Mouse (Mus musculus) mature B cell (primary cell): ENCODE results near the gene Fcna.

Source experiments
- in situ Hi-C: fragments of 300-500 bp; cut with MboI; formaldehyde crosslinking; loops from 2 replicates; pipeline ENCODE4 v1.14.3; 2019

The Fcna gene

GRCm38 (mm10) chr2:25608671-25609070 lies 19.2 kb downstream of the Fcna start:
- in situ Hi-C loops, result no loop called here

DNA sequence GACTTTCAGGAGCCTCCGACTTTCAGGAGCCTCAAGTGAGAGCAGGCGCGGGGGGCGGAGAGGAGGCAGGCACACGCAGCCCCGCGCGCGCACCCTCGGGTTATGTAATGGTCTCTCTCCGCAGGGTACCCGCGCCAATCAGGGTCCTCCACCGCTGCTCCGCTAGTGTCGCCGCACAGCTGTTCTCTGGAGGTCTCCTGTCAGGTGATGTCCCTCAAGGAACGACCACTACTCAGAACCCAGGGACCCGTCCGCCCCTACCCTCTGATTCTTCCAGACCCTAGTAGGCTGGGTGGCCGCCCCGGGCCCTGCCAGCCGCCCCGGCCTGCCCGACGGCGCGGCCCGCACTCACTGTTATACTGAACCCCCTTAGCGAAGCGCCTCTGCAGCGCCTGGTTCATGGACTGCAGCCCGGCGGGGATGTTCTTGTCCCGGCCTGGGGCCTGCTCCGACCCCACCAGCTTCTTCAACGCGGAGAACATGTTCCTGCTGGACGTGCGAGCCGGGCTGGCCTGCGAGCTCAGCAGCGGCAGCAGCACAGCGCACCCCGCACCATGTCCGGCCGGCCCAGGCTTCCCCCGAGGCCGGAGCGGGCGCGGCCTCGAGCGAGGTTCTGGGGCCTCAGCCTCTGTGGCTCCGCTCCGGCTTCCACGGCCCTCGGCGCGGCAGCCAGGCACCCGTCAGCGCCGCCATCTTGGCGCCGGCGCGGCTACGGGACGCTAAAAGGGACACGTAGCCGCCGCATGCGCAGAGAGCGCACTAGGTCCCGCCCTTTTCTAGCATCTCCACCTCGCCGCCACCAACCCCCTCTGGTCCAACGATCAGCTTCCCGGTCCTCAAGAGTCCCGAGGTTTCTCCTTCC lies 19.8 kb downstream of the Fcna start, which contains the start of gene Rabl6:
Gene Rabl6 (minus strand): TSS at position 761 of the 862 bp plus-strand sequence.
- in situ Hi-C loops, result no loop called here

- in situ Hi-C loops, result no loop called here
Measured at GRCm38 (mm10) chr2:25602526-25602925, 25.3 kb downstream of the Fcna start.

- in situ Hi-C loops, result no loop called here
Measured at GRCm38 (mm10) chr2:25600037-25600436, 27.8 kb downstream of the Fcna start.

DNA sequence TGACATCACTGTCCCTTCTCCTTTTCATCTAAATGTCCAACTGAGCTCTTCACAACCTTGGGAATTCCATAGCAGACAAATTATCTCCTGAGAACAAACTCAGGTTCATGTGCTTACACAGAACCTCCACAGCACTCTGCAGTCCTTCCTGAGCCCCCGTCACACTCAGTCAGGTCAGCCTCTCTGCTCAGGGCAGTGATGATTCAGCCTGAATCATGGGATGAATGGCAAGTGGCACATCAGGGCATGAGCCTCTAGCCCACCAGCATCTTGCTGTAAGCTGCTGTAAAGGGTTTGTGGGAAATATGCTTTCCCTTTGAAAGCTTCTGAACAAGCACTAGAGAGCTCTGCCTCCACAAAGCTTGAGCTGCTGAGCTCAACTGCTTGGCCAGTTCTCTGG lies 29.1 kb downstream of the Fcna start:
- in situ Hi-C loops, result no loop called here

DNA sequence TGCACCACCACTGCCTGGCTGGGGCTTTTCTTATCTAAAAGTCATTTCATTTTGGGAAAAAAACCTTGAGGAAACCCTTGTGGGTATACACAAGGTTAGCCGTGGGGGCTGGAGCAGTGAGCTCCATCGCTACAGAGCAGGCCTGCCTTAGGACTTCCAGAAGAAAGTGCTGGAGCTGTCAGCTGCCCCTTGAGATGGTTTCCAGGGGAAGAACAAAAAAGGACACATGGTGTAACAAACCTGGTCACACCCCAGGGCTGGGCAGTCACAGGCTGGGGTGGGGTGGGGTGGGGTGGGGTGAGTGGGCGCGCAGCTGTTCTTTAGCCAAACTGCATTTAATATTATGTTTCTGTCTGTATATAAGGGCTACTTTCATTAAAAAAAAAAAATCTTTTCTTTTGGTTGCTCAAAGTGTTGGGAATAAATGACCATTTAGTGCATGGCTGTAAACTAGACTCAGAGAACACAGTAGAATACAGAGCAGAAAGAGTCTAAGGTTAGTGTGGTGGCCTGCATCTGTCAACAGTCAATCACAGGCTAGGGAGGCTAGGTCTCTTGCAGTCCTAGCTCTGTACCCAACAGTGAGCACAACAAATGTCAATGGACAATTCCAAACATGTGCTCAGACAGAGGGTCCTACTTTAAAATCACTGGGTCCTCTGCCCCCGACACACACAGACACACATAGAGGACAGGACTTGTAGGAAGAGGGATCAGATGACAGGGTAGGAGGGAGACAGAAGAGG lies 30.9 kb downstream of the Fcna start:
- in situ Hi-C loops, result no loop called here

- in situ Hi-C loops, result no loop called here
Measured at GRCm38 (mm10) chr2:25591863-25592262, 36.0 kb downstream of the Fcna start.

DNA sequence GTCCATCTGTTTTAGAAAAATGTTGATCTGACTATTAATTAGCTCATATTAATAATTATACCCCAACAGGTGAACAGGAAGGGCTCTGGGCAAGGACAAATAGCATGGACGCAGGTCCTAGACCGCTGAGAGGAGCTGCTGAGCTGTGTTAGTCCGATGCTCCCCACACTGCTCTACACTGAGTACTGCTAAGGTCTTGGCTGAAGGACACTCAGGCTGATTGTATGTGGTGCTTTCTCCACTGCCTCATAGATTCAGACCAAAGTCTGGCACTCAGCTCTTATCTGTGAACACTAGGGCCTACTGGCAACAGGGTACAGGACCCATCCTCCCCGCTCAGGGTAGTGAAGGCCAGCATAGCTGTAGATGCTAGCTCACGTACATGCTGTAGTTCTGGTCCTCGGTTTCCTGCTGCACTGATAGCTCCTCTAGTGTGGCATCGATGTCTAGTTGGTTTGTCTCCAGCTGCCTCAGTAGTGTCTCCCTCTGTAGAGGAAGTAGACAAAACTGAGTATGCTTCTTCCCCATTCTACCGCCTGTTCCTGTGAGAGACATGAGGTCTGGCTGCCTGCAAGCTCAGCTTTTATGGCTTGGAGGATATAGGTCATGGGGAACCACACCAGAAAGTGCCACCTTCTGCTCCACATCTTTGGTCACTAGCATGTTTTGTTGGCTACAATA lies 39.5 kb downstream of the Fcna start:
- in situ Hi-C loops, result no loop called here

GRCm38 (mm10) chr2:25587290-25587689 lies 40.5 kb downstream of the Fcna start:
- in situ Hi-C loops, result no loop called here

DNA sequence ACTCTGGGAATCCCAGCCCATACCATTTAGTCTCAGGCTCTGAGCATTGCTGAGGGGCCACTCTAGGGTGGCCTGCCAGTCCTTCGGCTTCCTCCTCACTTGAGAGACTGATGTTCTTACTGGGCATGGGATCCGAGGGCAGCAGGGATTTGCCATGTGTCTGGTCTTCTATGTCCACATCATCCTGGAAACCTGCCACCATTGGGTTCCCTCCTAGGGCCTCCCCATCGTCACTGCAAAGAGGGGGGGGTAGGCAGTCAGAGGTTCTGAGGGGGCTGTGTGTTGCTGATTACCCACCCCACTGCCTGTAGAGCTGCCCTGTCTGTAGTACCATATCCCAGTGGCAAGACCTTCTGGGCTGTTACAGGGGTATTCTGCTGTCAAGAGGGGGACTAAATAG lies 42.2 kb downstream of the Fcna start:
- in situ Hi-C loops, result no loop called here

DNA sequence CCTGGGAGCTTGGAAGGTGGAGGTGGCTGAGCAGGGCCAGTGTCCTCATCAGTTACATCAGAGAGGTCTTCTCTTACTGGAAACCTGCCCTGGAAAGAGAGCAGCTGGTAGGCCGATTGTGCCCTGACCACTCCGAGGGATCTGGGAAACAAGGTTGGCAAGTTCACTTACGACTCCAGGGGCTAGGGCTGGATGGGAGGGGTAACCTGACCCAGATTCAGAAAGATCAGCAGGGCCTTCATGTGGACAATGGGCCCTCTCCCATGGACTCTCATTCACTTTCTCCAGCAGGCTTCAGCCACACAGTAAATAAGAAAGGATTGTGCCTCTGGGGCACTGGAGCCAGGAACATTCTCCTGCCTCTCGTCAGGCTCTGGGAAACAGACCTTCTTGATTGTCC lies 43.0 kb downstream of the Fcna start:
- in situ Hi-C loops, result no loop called here

- in situ Hi-C loops, result no loop called here
Measured at GRCm38 (mm10) chr2:25584152-25584551, 43.7 kb downstream of the Fcna start.

DNA sequence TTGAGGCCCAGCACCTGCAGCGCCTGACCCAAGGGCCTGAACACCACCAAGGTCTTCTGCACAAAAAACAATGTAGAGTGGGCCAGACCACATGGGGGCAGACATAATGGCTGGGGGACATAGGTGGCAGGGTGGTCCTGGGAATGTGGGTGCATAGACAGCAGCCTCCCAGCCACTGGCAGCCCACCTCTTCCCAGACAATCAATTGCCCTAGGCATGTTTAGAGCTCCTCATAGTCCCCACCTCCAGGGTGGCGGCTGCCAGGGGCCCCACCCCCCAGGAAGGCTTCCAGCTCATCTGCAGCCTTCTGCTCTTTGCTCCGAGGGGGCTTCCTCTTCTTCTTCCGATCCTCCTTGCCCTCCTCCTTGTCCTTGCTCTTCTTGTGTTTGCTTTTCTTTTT lies 44.3 kb downstream of the Fcna start:
- in situ Hi-C loops, result no loop called here

- in situ Hi-C loops, result no loop called here
Measured at GRCm38 (mm10) chr2:25583120-25583481, 44.7 kb downstream of the Fcna start.

DNA sequence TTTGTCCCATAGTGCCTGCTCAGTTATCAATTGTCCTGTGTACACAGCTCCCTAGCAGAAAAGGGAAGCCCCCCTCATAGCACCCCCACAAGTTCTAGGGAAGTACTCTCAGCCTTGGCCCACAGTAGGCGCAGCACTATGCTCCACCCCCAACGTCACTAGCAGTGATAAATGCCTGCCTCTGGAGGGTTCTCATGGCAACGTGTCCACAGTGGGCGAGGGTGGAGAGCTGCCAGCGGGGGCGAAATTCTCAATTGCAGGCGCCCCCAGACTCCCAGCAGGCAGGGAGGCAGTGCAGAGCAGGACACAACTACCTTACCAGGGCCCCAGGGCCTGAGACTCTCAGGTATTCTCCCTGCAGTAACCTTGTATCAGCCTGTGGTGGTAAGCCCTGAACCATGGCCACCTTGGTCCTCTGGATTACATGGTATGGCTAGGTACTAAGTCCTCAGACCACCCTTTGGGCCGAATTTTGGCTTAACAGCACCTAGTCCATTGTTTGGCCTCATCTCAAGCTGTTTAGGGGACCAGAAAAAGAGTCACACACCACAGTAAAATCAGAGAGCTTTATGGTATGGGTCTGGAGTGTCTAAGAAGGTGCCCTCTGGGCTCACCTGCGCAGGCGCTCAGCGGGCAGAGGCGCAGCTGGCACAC lies 45.2 kb downstream of the Fcna start:
- in situ Hi-C loops, result no loop called here

DNA sequence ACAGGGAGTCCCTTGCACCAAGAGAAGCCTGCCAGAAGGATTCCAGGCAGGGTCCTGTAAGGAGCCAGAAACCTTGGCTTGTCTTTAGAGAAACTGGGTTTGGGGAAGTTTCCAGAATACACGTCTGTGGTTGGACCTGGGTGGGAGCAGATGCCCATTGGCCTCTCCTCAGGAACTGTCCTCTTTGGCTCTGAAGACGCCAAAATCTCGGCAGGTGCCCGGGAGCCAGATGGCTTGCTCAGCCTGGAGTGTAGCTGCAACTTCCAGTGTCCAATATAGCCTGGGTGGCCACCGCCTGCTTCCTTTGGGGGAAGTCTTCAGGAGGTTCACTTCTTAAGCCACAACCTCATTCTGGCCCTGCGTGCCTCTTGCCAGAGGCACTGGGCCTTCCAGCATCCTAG lies 45.9 kb downstream of the Fcna start:
- in situ Hi-C loops, result no loop called here

DNA sequence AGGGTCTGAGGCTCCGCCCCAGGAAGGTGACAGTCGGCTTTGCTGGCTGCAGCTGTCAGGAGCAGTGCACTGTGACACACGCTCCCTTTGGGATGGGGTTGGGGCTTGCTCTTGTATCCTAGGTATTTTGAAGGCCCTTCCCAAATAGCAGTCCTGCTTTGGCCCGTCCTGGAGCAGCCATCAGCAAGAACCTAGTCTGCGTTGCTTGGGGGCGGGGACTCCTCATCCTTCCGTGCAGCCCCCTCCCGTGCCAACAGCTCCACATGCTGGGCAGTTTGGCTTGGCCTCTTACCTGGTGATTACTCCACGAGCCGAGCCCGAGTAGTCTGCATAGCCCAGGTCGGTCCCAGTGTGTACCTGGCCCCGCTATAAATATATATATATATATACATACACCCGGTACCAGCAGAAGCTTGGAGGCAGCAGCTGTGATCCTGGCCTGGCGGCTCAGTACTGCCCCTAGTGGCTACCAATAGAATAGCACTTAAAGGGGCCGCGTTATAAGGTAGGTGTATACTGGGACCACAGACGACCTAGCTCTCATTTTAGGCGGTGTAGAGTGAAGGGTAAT lies 46.5 kb downstream of the Fcna start, which contains the start of gene Ajm1:
Gene Ajm1 (minus strand): TSS at position 464 of the 571 bp plus-strand sequence.
- in situ Hi-C loops, result no loop called here

DNA sequence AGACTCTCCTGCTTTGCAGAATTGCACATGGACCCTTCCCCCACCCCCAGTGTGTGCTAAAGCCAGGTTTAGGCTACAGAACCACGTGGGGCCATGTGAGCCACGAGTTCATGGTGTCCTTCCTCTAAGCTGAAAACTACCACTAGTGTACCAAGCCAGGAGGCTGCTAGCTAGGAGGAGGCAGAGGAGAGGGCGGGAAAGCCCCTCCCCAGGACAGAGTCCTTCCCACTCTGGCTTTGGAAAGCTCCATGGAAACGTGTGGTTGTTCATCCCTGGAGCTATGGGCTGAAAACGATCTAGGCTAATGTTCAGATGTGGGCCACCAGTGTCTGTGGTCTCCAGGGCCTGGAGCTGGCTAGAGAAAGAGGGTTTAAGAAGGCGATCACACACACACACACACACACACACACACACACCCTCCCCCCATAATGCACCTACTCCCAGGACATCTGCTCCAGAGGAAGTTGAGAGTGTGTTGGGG lies 47.2 kb downstream of the Fcna start:
- in situ Hi-C loops, result no loop called here

GRCm38 (mm10) chr2:25579737-25580460 lies 47.9 kb downstream of the Fcna start:
- in situ Hi-C loops, result no loop called here

GRCm38 (mm10) chr2:25578796-25579736 lies 48.8 kb downstream of the Fcna start:
- in situ Hi-C loops, result no loop called here
